Mouse (Mus musculus) layer of hippocampus, postnatal 36 days (tissue): ENCODE results near the gene Grb7. TPM values are rescaled to one million over a fixed set of nuclear protein-coding genes. Genes with fewer than 3 reads are reported as not detected.

Source experiments
- DNase-seq, 2 experiments: peaks; one replicate each; pipeline ENCODE4 v3.0.0; 2022
- total RNA-seq, 2 experiments: library from RNA; stranded (reverse); gene quantifications; 2 replicates each; pipeline ENCODE4 v1.2.3; 2021

The Grb7 gene
- total RNA-seq, 2 experiments from 2014 or later = 1.4 to 2.1 TPM

- no peak for DNase-seq
Observed at GRCm38 (mm10) chr11:98472696-98473095, 26.5 kb downstream of the Grb7 start.

- DNase-seq = no peak
Observed at GRCm38 (mm10) chr11:98473916-98474479, 27.8 kb downstream of the Grb7 start.

GRCm38 (mm10) chr11:98474967-98475366 lies 28.8 kb downstream of the Grb7 start:
- DNase-seq = no peak

- no peak for DNase-seq
Observed at GRCm38 (mm10) chr11:98475630-98476433, 29.6 kb downstream of the Grb7 start.

GRCm38 (mm10) chr11:98476434-98476807 lies 30.2 kb downstream of the Grb7 start:
- no peak for DNase-seq

- no peak for DNase-seq
Observed at GRCm38 (mm10) chr11:98477011-98477701, 31.0 kb downstream of the Grb7 start.

GRCm38 (mm10) chr11:98479026-98479939 lies 33.1 kb downstream of the Grb7 start:
- DNase-seq = no peak

GRCm38 (mm10) chr11:98479940-98480497 lies 33.8 kb downstream of the Grb7 start:
- no peak for DNase-seq

- DNase-seq = no peak
Observed at GRCm38 (mm10) chr11:98481231-98481630, 35.0 kb downstream of the Grb7 start.

- DNase-seq = no peak
Observed at GRCm38 (mm10) chr11:98482067-98482466, 35.9 kb downstream of the Grb7 start.

GRCm38 (mm10) chr11:98485749-98486148 lies 39.6 kb downstream of the Grb7 start:
- no peak for DNase-seq

- no peak for DNase-seq
Observed at GRCm38 (mm10) chr11:98487526-98488040, 41.4 kb downstream of the Grb7 start.

- DNase-seq = no peak
Observed at GRCm38 (mm10) chr11:98488540-98489234, 42.5 kb downstream of the Grb7 start.

GRCm38 (mm10) chr11:98491571-98491970 lies 45.4 kb downstream of the Grb7 start:
- DNase-seq = no peak

- DNase-seq = no peak
Observed at GRCm38 (mm10) chr11:98492959-98493358, 46.8 kb downstream of the Grb7 start.

GRCm38 (mm10) chr11:98493394-98493793 lies 47.2 kb downstream of the Grb7 start:
- DNase-seq = no peak

GRCm38 (mm10) chr11:98495176-98495719 lies 49.1 kb downstream of the Grb7 start:
- DNase-seq = no peak

GRCm38 (mm10) chr11:98497388-98498288 lies 51.4 kb downstream of the Grb7 start:
- no peak for DNase-seq

- DNase-seq = no peak
Observed at GRCm38 (mm10) chr11:98504926-98505325, 58.7 kb downstream of the Grb7 start.
